Comparison of ENCODE assay signal across 8 mouse cellular contexts in the genomic region with DNA sequence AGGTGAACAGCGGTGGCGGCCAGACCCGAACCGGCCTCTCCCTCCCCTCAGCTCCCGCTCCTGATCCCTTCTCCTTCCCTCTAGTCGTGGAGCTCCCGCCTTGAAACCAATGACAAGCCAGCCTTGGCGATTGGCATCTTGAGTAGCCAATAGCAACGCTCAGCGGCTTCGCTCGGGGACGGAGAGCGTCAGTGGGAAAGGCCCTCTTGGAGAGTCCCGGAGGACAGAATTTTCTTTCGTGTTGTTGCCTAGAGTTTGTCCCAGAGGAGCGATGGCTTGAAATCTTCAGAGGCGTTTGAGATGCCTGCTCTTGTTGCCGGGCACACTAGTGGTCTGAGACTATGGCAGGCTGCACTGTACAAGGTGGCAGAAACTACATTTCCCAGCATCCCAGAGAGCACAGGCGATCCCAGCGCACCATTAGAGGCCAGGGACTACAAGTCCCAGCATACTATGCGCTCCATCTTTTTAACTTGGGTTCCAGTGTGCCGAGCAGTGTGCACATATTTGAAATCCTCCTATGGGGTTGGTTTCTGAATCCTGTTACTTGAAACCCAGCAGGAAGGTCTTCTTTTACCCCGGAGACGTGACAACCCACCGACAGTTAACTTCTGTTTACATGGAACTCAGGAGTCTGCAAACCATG. TPM values are rescaled to one million over a fixed set of nuclear protein-coding genes. Genes with fewer than 3 reads are reported as not detected.
DNase-seq lines count a peak whose midpoint lies in the region; ATAC-seq and TF ChIP-seq lines count a peak whose summit lies in the region.

A gene (minus strand): TSS at position 179 of the 646 bp plus-strand sequence.
A gene (plus strand): TSS at position 454 of the 646 bp plus-strand sequence.

- peak; percentile 96 for ATAC-seq in forebrain, embryonic 12.5 days (ENCODE audit: low FRiP score)
- ATAC-seq in heart, postnatal 0 days (ENCODE audit: insufficient read depth, low read depth), result peak; percentile 97
- peak; percentile 94 for ATAC-seq in liver, embryonic 16.5 days (ENCODE audit: low read depth)
- peak; percentile 98 for ATAC-seq in neural tube, embryonic 13.5 days (ENCODE audit: low read depth)

- no peaks in the 10 kb centered on the region for H3K9me3 ChIP-seq in E14TG2a.4 (ENCODE audit: low read length)
- H3K9me3 ChIP-seq in forebrain, embryonic 12.5 days, result no peaks in the 10 kb centered on the region
- H3K9me3 ChIP-seq in heart, postnatal 0 days (replicated peaks; ENCODE audit: control insufficient read depth, low read length), result no peaks in the 10 kb centered on the region
- H3K9me3 ChIP-seq in liver, embryonic 16.5 days (replicated peaks; ENCODE audit: control insufficient read depth, low read length), result no peaks in the 10 kb centered on the region
- H3K9me3 ChIP-seq in neural tube, embryonic 13.5 days, result no peaks in the 10 kb centered on the region

- H3K27ac ChIP-seq in forebrain, embryonic 12.5 days, result peak within 1 kb of the TSS; percentile 73
- H3K27ac ChIP-seq in heart, postnatal 0 days (ENCODE audit: low read depth), result peak within 1 kb of the TSS; percentile 43
- peak within 1 kb of the TSS; percentile 79 for H3K27ac ChIP-seq in liver, embryonic 16.5 days (ENCODE audit: low read length)
- H3K27ac ChIP-seq in neural tube, embryonic 13.5 days (replicated peaks), result peak within 1 kb of the TSS; percentile 75
- H3K27ac ChIP-seq in testis, adult 2 months (ENCODE audit: control insufficient read depth, insufficient read depth, low read depth, low read length), result peak within 1 kb of the TSS; percentile 93

- no peaks in the 10 kb centered on the region for H3K27me3 ChIP-seq in E14TG2a.4 (ENCODE audit: insufficient read depth, low read length)
- H3K27me3 ChIP-seq in forebrain, embryonic 12.5 days, result no peaks in the 10 kb centered on the region
- H3K27me3 ChIP-seq in heart, postnatal 0 days (ENCODE audit: control insufficient read depth, insufficient read depth, low read length), result no peaks in the 10 kb centered on the region
- H3K27me3 ChIP-seq in liver, embryonic 16.5 days (ENCODE audit: control insufficient read depth, insufficient read depth, low read depth, low read length), result no peaks in the 10 kb centered on the region
- H3K27me3 ChIP-seq in neural tube, embryonic 13.5 days, result no peaks in the 10 kb centered on the region
- H3K27me3 ChIP-seq in testis, adult 2 months (ENCODE audit: control insufficient read depth, insufficient read depth, low read length), result no peaks in the 10 kb centered on the region

- WGBS in forebrain, embryonic 12.5 days, result under 1% methylated on average over 26 of the region's 26 CpGs
- under 1% methylated on average over 26 of the region's 26 CpGs for WGBS in heart, postnatal 0 days
- under 1% methylated on average over 26 of the region's 26 CpGs for WGBS in liver, embryonic 16.5 days (ENCODE audit: insufficient replicate concordance)
- WGBS in neural tube, embryonic 13.5 days, result under 1% methylated on average over 26 of the region's 26 CpGs

- TF ChIP-seq CTCF in E14TG2a.4 (conservative IDR thresholded peaks at IDR 0.05; ENCODE audit: low read length), result no peak
- TF ChIP-seq CTCF in heart, postnatal 0 days (IDR thresholded peaks at IDR 0.05; ENCODE audit: low read depth), result no peak
- TF ChIP-seq CTCF in testis, adult 2 months (IDR thresholded peaks at IDR 0.05; ENCODE audit: control insufficient read depth, insufficient read depth, insufficient replicate concordance, low read depth, low read length), result 0 out of 2 replicates have a peak, but pooled peaks have one; percentile 1

- peak within 1 kb of the TSS; percentile 99 for H3K4me3 ChIP-seq in E14TG2a.4 (replicated peaks; ENCODE audit: low read length)
- H3K4me3 ChIP-seq in forebrain, embryonic 12.5 days (replicated peaks), result peak within 1 kb of the TSS; percentile 85
- H3K4me3 ChIP-seq in heart, postnatal 0 days (ENCODE audit: low read depth, low read length), result peak within 1 kb of the TSS; percentile 66
- peak within 1 kb of the TSS; percentile 89 for H3K4me3 ChIP-seq in liver, embryonic 16.5 days (ENCODE audit: low read depth, low read length)
- H3K4me3 ChIP-seq in neural tube, embryonic 13.5 days, result peak within 1 kb of the TSS; percentile 69
- peak within 1 kb of the TSS; percentile 92 for H3K4me3 ChIP-seq in testis, adult 2 months (ENCODE audit: control insufficient read depth, low read depth, low read length)

- H3K4me2 ChIP-seq in forebrain, embryonic 12.5 days, result peak within 1 kb of the TSS; percentile 76
- H3K4me2 ChIP-seq in heart, postnatal 0 days (ENCODE audit: low read depth, low read length), result peak within 1 kb of the TSS; percentile 80
- H3K4me2 ChIP-seq in liver, embryonic 16.5 days (ENCODE audit: low read depth, low read length), result peak within 1 kb of the TSS; percentile 84
- H3K4me2 ChIP-seq in neural tube, embryonic 13.5 days, result peak within 1 kb of the TSS; percentile 71

- peaks cover 44% of the 10 kb centered on the region for H3K4me1 ChIP-seq in E14TG2a.4 (replicated peaks; ENCODE audit: low read depth, low read length)
- H3K4me1 ChIP-seq in forebrain, embryonic 12.5 days, result peaks cover 23% of the 10 kb centered on the region
- peaks cover 16% of the 10 kb centered on the region for H3K4me1 ChIP-seq in heart, postnatal 0 days (ENCODE audit: control insufficient read depth, insufficient read depth)
- H3K4me1 ChIP-seq in liver, embryonic 16.5 days (ENCODE audit: control insufficient read depth, low read depth, low read length), result peaks cover 20% of the 10 kb centered on the region
- peaks cover 17% of the 10 kb centered on the region for H3K4me1 ChIP-seq in neural tube, embryonic 13.5 days (replicated peaks)
- no peaks in the 10 kb centered on the region for H3K4me1 ChIP-seq in testis, adult 2 months (ENCODE audit: control insufficient read depth, insufficient read depth, low read length)

- peak within 1 kb of the TSS; percentile 84 for H3K9ac ChIP-seq in forebrain, embryonic 12.5 days
- peak within 1 kb of the TSS; percentile 68 for H3K9ac ChIP-seq in heart, postnatal 0 days (replicated peaks; ENCODE audit: low read depth, low read length)
- H3K9ac ChIP-seq in liver, embryonic 16.5 days (ENCODE audit: low read depth, low read length), result peak within 1 kb of the TSS; percentile 95
- H3K9ac ChIP-seq in neural tube, embryonic 13.5 days, result peak within 1 kb of the TSS; percentile 85

- no peaks in the 10 kb centered on the region for H3K36me3 ChIP-seq in E14TG2a.4 (ENCODE audit: insufficient read depth, low read length)
- no peaks in the 10 kb centered on the region for H3K36me3 ChIP-seq in forebrain, embryonic 12.5 days (replicated peaks)
- no peaks in the 10 kb centered on the region for H3K36me3 ChIP-seq in heart, postnatal 0 days (replicated peaks; ENCODE audit: control insufficient read depth, insufficient read depth, low read length)
- no peaks in the 10 kb centered on the region for H3K36me3 ChIP-seq in liver, embryonic 16.5 days (ENCODE audit: control insufficient read depth, insufficient read depth)
- H3K36me3 ChIP-seq in neural tube, embryonic 13.5 days, result no peaks in the 10 kb centered on the region
- H3K36me3 ChIP-seq in testis, adult 2 months (ENCODE audit: control insufficient read depth, insufficient read depth, low read length), result no peaks in the 10 kb centered on the region

- no peak for TF ChIP-seq EP300 in heart, postnatal 0 days (IDR thresholded peaks at IDR 0.05; ENCODE audit: low read depth)

- TF ChIP-seq POLR2A in testis, adult 2 months (IDR thresholded peaks at IDR 0.05; ENCODE audit: control insufficient read depth, low read depth, low read length), result peak; percentile 88

- DNase-seq in c-Kit-positive CD71-positive TER-119-positive erythroid progenitor cells, embryonic 14.5 days (ENCODE audit: low spot score), result peak; percentile 97
- peak; percentile 94 for DNase-seq in heart, postnatal 0 days (ENCODE audit: low spot score)
- DNase-seq in kidney, postnatal 4 days, result peak; percentile 96 to 98

RNA-seq across cellular contexts. Expression of the first gene that starts in this region (rescaled TPM):
- polyA plus RNA-seq in forebrain, embryonic 12.5 days (2016; fragmentation: Nextera tagmentation; extraction: Ambion mirVana), result 91.7 TPM in 2 replicates
- 19.8 and 25.0 TPM in 2 replicates for total RNA-seq in heart, postnatal 0 days (2014; rRNA removed; ENCODE audit: low replicate concordance)
- 50.5 and 57.4 TPM in 2 replicates for polyA plus RNA-seq in heart, postnatal 0 days (2015; fragmentation: Nextera tagmentation; extraction: Ambion mirVana)
- polyA plus RNA-seq in liver, embryonic 16.5 days (2015; fragmentation: Nextera tagmentation; extraction: Ambion mirVana), result 20.2 and 21.7 TPM in 2 replicates
- 97.0 and 103 TPM in 2 replicates for polyA plus RNA-seq in neural tube, embryonic 13.5 days (2015; fragmentation: Nextera tagmentation; extraction: Ambion mirVana)
- polyA plus RNA-seq in testis, adult 2 months (2012; rRNA removed), result 70.0 and 73.7 TPM in 2 replicates

RNA-seq across cellular contexts. Expression of the second gene that starts in this region (rescaled TPM):
- polyA plus RNA-seq in forebrain, embryonic 12.5 days (2016; fragmentation: Nextera tagmentation; extraction: Ambion mirVana), result 59.9 and 64.6 TPM in 2 replicates
- total RNA-seq in heart, postnatal 0 days (2014; rRNA removed; ENCODE audit: low replicate concordance), result 16.0 and 20.7 TPM in 2 replicates
- 14.0 TPM in 2 replicates for polyA plus RNA-seq in heart, postnatal 0 days (2015; fragmentation: Nextera tagmentation; extraction: Ambion mirVana)
- polyA plus RNA-seq in liver, embryonic 16.5 days (2015; fragmentation: Nextera tagmentation; extraction: Ambion mirVana), result 11.6 and 11.8 TPM in 2 replicates
- polyA plus RNA-seq in neural tube, embryonic 13.5 days (2015; fragmentation: Nextera tagmentation; extraction: Ambion mirVana), result 53.5 and 60.6 TPM in 2 replicates
- polyA plus RNA-seq in testis, adult 2 months (2012; rRNA removed), result 25.1 and 32.2 TPM in 2 replicates

Comparison
In these comparisons a context has a peak if more than half of its experiments do, and no peak if none do; other contexts are left out.
1. Peak in every context shown above with its lines: DNase-seq, ATAC-seq, H3K4me3 ChIP-seq and H3K27ac ChIP-seq.
2. H3K27ac ChIP-seq: peak in every context shown above with its lines; median percentile 93 in testis, adult 2 months; 79 in liver, embryonic 16.5 days; 75 in neural tube, embryonic 13.5 days; 73 in forebrain, embryonic 12.5 days; 43 in heart, postnatal 0 days.